Mouse (Mus musculus) T-helper 2 cell (primary cell): ENCODE data around the gene Olfr460.
"Not testable (repeated sequence)": the region's sequence is repeated elsewhere in the genome, so short reads cannot be mapped to it uniquely, and the experiment has no call there.

ENCODE experiments used
- in situ Hi-C: fragments of 300-600 bp; cut with MboI, MseI; formaldehyde crosslinking; loops from one replicate; pipeline ENCODE4 v1.15.1; 2025; ENCODE audit warnings: high pct_unique_total_duplicates

The Olfr460 gene

DNA sequence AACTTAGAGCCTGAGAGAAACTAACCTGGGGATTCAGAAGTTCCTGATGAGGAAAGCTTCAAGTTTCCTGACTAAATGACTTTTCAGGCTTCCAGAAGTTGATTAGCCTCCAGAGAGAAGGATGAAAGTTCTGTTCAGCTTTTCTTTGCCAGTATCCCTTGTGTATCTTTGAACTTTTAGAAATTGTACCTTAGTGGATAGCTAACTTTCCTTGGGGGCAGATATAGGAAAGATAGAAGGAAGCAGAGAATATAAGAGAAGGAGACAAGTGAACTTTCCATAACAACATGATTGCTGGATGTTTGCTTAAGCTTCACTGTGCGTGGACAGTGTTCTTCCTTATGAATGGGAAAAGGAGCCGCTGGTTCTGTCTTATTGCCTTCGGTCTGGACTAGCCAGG, at the start of gene Olfr460:
Gene Olfr460, plus strand, starts transcription at position 301 of the 400 bp plus-strand sequence.
- in situ Hi-C loops: no loop called here

GRCm38 (mm10) chr6:40544690-40545089, 24.6 kb upstream of the Olfr460 start:
- in situ Hi-C loops: no loop called here

DNA sequence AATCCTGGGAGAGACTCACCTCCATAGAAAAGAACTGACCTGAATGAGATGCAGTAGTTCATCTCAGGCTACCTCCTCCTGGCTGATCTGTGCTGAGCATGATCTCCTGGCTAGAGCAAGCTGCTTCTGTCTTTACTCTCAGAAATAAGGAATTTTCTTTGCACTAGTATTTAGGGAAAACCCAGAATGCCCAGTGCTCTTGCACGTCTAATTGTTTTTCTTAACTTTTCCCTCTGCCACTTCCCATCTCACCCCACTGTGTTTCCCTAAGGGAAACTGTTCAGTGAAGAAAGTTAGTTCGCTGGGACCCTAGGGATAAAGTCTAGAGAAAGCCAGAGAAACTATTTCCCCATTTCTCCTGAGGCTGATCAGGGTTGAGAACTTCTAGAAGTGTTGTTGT, 14.3 kb upstream of the Olfr460 start, which contains the start of gene Olfr461:
Gene Olfr461, minus strand, starts transcription at position 101 of the 400 bp plus-strand sequence.
- in situ Hi-C loops: no loop called here

- in situ Hi-C loops: no loop called here
Measured at GRCm38 (mm10) chr6:40573618-40574017, 4.3 kb downstream of the Olfr460 start.

GRCm38 (mm10) chr6:40576305-40576704, 7.0 kb downstream of the Olfr460 start:
- in situ Hi-C loops: no loop called here

DNA sequence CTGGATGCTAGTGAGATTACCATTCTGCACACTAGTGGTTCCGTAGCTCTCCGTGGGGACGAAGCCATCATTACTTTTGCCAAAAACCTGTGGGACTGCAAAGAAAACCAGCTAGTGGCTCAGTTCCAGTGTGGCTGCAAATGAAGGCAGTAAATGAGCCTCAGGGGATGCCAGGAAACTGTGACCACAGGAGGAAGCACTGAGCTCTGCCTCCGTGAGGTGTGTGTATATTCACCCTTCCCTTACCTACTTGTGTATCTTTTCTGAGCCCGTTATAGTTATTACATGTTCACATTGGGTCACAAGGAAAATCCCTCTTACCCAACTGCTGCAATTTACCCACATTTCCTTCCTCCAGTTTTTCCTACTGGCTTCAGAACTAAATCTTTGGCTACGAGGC, 15.0 kb downstream of the Olfr460 start:
- in situ Hi-C loops: no loop called here

GRCm38 (mm10) chr6:40585645-40586044, 16.4 kb downstream of the Olfr460 start, which contains the start of gene Clec5a:
TSS of gene Clec5a (minus strand) at chr6:40585821.
- in situ Hi-C loops: no loop called here

- in situ Hi-C loops: no loop called here
Measured at GRCm38 (mm10) chr6:40588346-40588745, 19.1 kb downstream of the Olfr460 start.

DNA sequence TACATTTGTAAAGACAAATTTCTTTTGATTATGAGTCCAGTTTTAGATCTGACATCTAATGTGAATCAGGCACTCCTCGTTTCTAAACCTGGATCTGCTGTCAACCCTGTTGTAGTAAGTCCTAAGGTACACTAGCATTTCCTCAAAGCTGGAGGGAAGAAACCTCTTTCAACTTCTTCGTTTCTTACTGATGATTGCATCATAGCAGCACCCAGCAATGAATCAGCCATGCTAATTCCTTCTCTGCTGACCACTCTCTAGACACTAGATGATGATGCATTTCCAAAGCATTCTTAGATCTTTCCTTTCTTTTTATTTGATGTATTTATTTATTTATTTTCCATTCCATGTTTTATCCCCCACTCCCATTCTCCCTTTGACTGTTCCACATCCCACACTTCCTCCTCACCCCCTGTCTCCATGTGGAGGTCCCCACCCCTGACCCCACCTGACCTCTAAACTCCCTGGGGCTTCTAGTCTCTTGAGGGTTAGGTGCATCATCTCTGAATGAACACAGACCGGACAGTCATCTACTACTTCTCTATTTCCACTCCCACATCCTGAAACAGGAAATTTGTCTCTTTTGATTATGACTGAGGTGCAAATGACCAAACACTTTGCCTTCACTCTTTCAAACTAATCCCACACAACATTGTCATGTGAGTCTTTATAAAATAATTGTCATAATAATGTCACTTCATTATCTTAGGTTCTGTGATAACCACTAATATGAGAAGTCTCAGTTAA, 25.7 kb downstream of the Olfr460 start:
- in situ Hi-C loops: no loop called here

DNA sequence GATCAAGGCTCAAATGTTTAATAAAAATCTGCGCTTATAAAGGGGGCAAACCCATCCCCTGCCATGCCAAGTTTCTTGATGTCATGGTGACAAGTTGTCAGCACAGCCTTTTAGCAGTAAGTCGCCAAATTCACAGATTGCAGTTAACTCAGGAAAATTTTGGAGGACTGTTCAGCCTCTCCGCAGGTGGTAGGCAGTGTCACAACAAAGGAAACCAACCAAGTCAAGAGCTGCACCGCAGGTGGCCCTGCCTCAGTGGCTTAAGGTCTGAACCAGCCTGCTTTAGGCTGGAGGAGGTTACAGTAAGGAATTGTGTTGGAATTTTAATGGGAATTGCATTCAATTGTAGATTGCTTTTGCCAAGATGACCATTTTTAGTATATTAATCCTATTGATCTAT, 29.3 kb downstream of the Olfr460 start:
- in situ Hi-C loops: not testable (repeated sequence)

DNA sequence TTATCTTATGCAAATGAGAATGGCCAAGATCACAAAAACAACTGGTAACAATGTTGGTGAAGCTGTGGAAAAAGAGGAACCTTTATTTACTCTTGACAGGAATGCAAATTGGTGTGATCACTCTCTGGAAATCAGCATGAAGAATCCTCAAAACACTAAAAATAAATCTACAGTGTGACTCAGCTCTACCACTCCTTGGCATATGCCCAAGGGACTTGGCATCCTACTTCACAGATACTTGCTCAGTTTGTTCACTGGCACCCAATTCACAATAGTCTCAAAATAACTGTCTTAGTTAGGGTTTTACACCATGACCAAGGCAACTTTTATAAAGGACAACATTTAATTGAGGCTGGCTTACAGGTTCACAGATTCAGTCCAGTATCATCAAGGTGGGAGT, 38.1 kb downstream of the Olfr460 start:
- in situ Hi-C loops: no loop called here

DNA sequence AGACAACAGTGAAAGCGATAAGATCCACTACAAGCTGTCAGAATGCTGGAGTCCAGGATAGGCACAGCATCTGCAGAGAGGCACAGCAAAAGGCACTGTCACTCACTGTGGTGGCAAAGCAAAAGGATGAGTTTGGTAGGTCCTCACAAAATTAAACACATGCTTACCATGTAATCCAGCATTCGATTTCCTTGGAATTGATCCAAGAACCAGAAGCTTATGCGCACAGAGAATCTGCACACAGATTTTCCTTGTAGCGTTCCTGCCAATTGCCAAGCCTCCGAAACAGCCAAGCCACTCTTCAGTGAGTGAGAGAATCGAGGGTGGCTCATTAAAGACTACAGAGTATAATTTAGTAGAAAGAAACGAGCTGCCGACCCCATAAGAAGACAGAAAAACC, 41.0 kb downstream of the Olfr460 start:
- in situ Hi-C loops: no loop called here

GRCm38 (mm10) chr6:40613260-40613852, 44.1 kb downstream of the Olfr460 start, which contains the start of gene Tas2r138:
TSS of gene Tas2r138 (minus strand) at chr6:40613310.
- in situ Hi-C loops: no loop called here

DNA sequence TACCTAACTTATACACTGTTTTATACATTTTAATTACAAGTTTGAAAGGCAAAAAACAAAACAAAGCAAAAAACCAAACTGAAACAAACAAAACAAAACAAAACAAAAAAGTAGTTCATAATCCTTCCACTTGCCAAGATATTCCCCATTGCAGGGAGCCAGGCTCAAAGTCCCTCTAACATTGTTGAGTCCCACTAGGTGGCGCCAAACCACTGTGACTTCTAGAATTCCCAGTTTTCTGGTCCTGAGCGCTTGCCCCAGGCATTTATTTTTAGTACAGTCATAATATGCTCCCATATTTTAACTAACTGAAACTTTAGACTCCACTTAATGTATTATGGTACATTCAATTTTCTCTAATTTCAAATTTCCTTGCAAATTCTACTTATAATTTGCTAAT, 48.7 kb downstream of the Olfr460 start:
- in situ Hi-C loops: no loop called here
